Mouse (Mus musculus) bone marrow macrophage, adult 2 months (primary cell): ENCODE results near the gene Klf12.

Experiments
- CTCF ChIP-seq: IDR thresholded peaks from 2 replicates; pipeline ENCODE4 v1.5.1; 2012; ENCODE audit warnings: low read depth, mild to moderate bottlenecking, low read length, moderate library complexity
- POLR2A ChIP-seq: IDR thresholded peaks from 2 replicates; pipeline ENCODE4 v1.6.1; 2012; ENCODE audit warnings: mild to moderate bottlenecking, low read depth, low read length, borderline replicate concordance

DNA sequence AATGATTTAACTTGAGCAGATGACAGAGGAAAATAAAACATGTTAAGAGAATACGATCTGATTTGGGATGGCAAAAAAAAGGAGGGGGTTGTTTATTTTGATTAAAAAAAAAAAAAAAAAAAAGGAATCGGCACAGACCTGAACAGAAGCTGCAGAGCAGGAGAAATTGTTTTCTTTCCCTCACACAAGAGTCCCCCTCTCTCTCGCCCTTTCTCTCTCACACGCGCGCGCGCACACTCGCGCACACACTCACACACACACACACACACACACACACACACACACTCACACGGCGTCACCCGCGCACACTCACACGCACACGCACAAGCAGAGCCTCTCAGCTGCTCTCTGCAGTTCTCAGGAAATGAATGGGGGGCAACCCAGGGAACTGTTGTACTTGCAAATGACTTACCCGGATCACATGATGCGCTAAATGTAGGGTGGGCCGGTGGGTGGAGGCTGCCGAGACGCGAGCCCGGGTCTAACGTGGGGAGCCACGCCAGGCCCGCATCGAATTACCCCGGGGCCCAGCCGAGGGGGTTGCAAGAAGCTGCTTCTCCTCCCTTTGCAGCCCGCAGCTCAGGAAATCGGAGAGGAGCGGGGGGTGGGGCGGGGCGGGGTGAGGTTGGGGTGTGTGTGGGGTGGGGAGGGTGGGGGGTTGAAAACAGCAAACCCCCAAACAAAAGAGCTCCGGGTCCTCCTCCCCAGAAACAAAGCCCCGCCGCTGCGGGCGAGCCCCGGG lies at the start of gene Klf12:
- TF ChIP-seq POLR2A (no peak), CTCF (no peak)
